Mouse (Mus musculus) left cerebral cortex, postnatal 36 days (tissue): ENCODE results near the gene Grm4. TPM values are rescaled to one million over a fixed set of nuclear protein-coding genes. Genes with fewer than 3 reads are reported as not detected.
"Not testable (repeated sequence)": the region's sequence is repeated elsewhere in the genome, so short reads cannot be mapped to it uniquely, and the experiment has no call there.

ENCODE experiments used
- DNase-seq, 2 experiments: peaks; one replicate each; pipeline ENCODE4 v3.0.0; 2021 to 2022; ENCODE audit warnings: low spot score in 2 of 2, mixed read lengths in 1 of 2
- intact Hi-C: fragments of 180-260 bp; cut with DNase I; formaldehyde crosslinking; loops from one replicate; pipeline ENCODE4 v1.15.1; 2025
- total RNA-seq, 2 experiments: library from RNA; stranded (reverse); gene quantifications; 2 replicates each; pipeline ENCODE4 v1.2.3; 2021

Gene Grm4
- total RNA-seq, 2 experiments from 2014 or later = 23.0 to 27.0 TPM

- no peak for DNase-seq
- intact Hi-C loops = no loop called here
Measured at GRCm38 (mm10) chr17:27425016-27425415, 96.2 kb downstream of the Grm4 start.

- DNase-seq = no peak
Measured at GRCm38 (mm10) chr17:27424356-27424755, 96.8 kb downstream of the Grm4 start.

GRCm38 (mm10) chr17:27422726-27423381 lies 98.3 kb downstream of the Grm4 start:
- peak; percentile 29 to 36 for DNase-seq
- intact Hi-C loops = no loop called here

More at GRCm38 (mm10) chr17:27424356-27424755, 96.8 kb downstream of the Grm4 start:
- intact Hi-C loops = no loop called here

- DNase-seq = no peak
- intact Hi-C loops = no loop called here
Measured at GRCm38 (mm10) chr17:27422371-27422725, 98.9 kb downstream of the Grm4 start.

GRCm38 (mm10) chr17:27421837-27422236 lies 99.4 kb downstream of the Grm4 start:
- no peak for DNase-seq
- intact Hi-C loops = no loop called here

- intact Hi-C loops = no loop called here
- no peak for DNase-seq
Measured at GRCm38 (mm10) chr17:27409006-27409405, 112.2 kb downstream of the Grm4 start.

GRCm38 (mm10) chr17:27408531-27408930 lies 112.7 kb downstream of the Grm4 start:
- no peak for DNase-seq
- intact Hi-C loops = no loop called here

- intact Hi-C loops = no loop called here
- DNase-seq = no peak
Measured at GRCm38 (mm10) chr17:27406956-27407355, 114.2 kb downstream of the Grm4 start.

- intact Hi-C loops = no loop called here
- DNase-seq = no peak
Measured at GRCm38 (mm10) chr17:27405376-27406024, 115.7 kb downstream of the Grm4 start.

- DNase-seq = no peak
- intact Hi-C loops = no loop called here
Measured at GRCm38 (mm10) chr17:27401200-27401599, 120.0 kb downstream of the Grm4 start.

- intact Hi-C loops = no loop called here
- DNase-seq = no peak
Measured at GRCm38 (mm10) chr17:27393931-27394330, 127.3 kb downstream of the Grm4 start.

- intact Hi-C loops = no loop called here
Measured at GRCm38 (mm10) chr17:27393432-27393831, 127.8 kb downstream of the Grm4 start.

GRCm38 (mm10) chr17:27392918-27393317 lies 128.3 kb downstream of the Grm4 start:
- peak in 1 of 2 experiments; percentile 17 for DNase-seq
- intact Hi-C loops = no loop called here

More at GRCm38 (mm10) chr17:27393432-27393831, 127.8 kb downstream of the Grm4 start:
- DNase-seq = no peak

GRCm38 (mm10) chr17:27390019-27390418 lies 131.2 kb downstream of the Grm4 start:
- intact Hi-C loops = no loop called here
- DNase-seq = no peak

GRCm38 (mm10) chr17:27389221-27390000 lies 131.8 kb downstream of the Grm4 start:
- intact Hi-C loops = no loop called here
- DNase-seq = no peak

- no peak for DNase-seq
- intact Hi-C loops = no loop called here
Measured at GRCm38 (mm10) chr17:27386438-27386837, 134.8 kb downstream of the Grm4 start.

GRCm38 (mm10) chr17:27385513-27386261 lies 135.5 kb downstream of the Grm4 start:
- intact Hi-C loops = no loop called here
- peak; percentile 31 to 44 for DNase-seq

- intact Hi-C loops = no loop called here
- DNase-seq = no peak
Measured at GRCm38 (mm10) chr17:27382916-27383315, 138.3 kb downstream of the Grm4 start.

GRCm38 (mm10) chr17:27380911-27381459 lies 140.2 kb downstream of the Grm4 start:
- DNase-seq, intact Hi-C loops: not testable (repeated sequence)

- intact Hi-C loops = no loop called here
- no peak for DNase-seq
Measured at GRCm38 (mm10) chr17:27378977-27379376, 142.2 kb downstream of the Grm4 start.
